Mouse (Mus musculus) midbrain, embryonic 12.5 days (tissue): ENCODE data around the gene Pih1d1. TPM values are rescaled to one million over a fixed set of nuclear protein-coding genes. Genes with fewer than 3 reads are reported as not detected.
"Not testable (repeated sequence)": the region's sequence is repeated elsewhere in the genome, so short reads cannot be mapped to it uniquely, and the experiment has no call there.

Experiments used
- ATAC-seq: fragments of 200-750 bp; cut with Nextera tagmentation; 2 replicates; pipeline ENCODE4 v1.8.0; 2017; ENCODE audit warnings: low read depth, moderate TSS enrichment, moderate library complexity; ENCODE audit not compliant: low FRiP score
- H3K27ac ChIP-seq: fragments of 300-500 bp; sonication (generic); replicated peaks from 2 replicates; pipeline ENCODE4 v1.5.1; 2016; ENCODE audit warnings: mild to moderate bottlenecking
- H3K27me3 ChIP-seq: fragments of 300-500 bp; sonication (generic); 2 replicates; pipeline ENCODE4 v1.6.1; 2016; ENCODE audit warnings: mild to moderate bottlenecking
- H3K36me3 ChIP-seq: fragments of 300-500 bp; sonication (generic); 2 replicates; pipeline ENCODE4 v1.6.1; 2016
- H3K4me1 ChIP-seq: fragments of 300-500 bp; sonication (generic); 2 replicates; pipeline ENCODE4 v1.6.1; 2016
- H3K4me2 ChIP-seq: fragments of 300-500 bp; sonication (generic); replicated peaks from 2 replicates; pipeline ENCODE4 v1.6.1; 2016; ENCODE audit warnings: mild to moderate bottlenecking, moderate library complexity
- H3K4me3 ChIP-seq: fragments of 300-500 bp; sonication (generic); 2 replicates; pipeline ENCODE4 v1.5.1; 2016; ENCODE audit warnings: mild to moderate bottlenecking
- H3K9ac ChIP-seq: fragments of 300-500 bp; sonication (generic); replicated peaks from 2 replicates; pipeline ENCODE4 v1.6.1; 2016; ENCODE audit warnings: mild to moderate bottlenecking, moderate library complexity
- H3K9me3 ChIP-seq: fragments of 300-500 bp; sonication (generic); 2 replicates; pipeline ENCODE4 v1.6.1; 2016; ENCODE audit warnings: mild to moderate bottlenecking
- WGBS: fragments of 180-500 bp; shearing (Covaris S2); methylation state at CpG from one replicate; pipeline ENCODE4 v1.1.7; 2016; 5-methylcytosine and 5-hydroxymethylcytosine counted together
- polyA plus RNA-seq: library from polyadenylated mRNA; unstranded; fragments of >200 nt; fragmentation: Nextera tagmentation; extraction: Ambion mirVana; gene quantifications from 2 replicates; pipeline ENCODE4 v1.2.1, GENCODE M21; 2016

The Pih1d1 gene
- polyA plus RNA-seq, 1 experiment from 2014 or later: 103 TPM

DNA sequence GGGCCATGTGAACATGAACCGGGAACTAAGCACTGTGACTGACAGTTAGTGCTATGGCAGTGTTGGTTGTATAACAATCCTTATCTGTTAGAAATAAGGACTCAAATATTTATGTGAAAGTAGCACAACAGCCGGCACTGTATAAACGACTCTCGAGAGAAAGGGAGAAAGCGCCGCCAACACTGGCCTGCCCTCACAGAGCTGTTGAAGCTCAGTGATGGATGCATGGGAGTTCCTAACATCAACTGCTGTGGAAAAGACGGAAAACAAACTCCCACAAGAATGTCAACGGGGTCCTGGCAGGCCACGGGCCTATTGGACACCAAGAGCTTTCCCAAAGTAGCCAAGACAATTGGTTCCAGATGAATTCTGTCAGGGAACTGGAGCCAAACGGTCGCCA, 2.8 kb upstream of the Pih1d1 start:
- H3K4me2 ChIP-seq: no peak overlapping the region
- H3K27ac ChIP-seq: no peak overlapping the region; the same call in 1 of the 2 replicates
- 68% methylated on average over 11 of the region's 11 CpGs for WGBS
- H3K36me3 ChIP-seq: no peaks in the 10 kb centered on the region
- no peak overlapping the region for H3K9ac ChIP-seq
- no peaks in the 10 kb centered on the region for H3K27me3 ChIP-seq
- H3K4me3 ChIP-seq: no peak overlapping the region
- ATAC-seq: no peak
- peaks cover 22% of the 10 kb centered on the region for H3K4me1 ChIP-seq
- no peaks in the 10 kb centered on the region for H3K9me3 ChIP-seq

DNA sequence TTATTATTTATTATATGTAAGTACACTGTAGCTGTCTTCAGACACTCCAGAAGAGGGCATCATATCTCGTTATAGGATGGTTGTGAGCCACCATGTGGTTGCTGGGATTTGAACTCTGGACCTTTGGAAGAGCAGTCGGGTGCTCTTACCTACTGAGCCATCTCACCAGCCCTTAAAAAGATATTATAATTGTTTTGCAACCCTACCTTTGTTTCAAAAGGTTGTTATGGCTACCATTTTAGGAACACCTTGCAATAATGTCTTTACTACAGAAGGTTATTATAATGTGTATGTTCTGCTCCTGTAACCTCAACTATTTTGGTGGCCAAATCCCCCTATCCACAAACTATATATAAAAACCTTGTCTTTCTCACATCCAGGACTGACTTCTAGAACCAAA, 1.1 kb upstream of the Pih1d1 start:
- ATAC-seq, H3K27me3 ChIP-seq, H3K4me3 ChIP-seq, H3K27ac ChIP-seq, H3K9me3 ChIP-seq, H3K36me3 ChIP-seq, H3K9ac ChIP-seq: not testable (repeated sequence)
- Histone ChIP-seq H3K4me2 (peak overlapping the region; percentile 78; the same call in 1 of the 2 replicates), H3K4me1 (peaks cover 22% of the 10 kb centered on the region)
- WGBS: 92% methylated on average over 2 of the region's 2 CpGs

DNA sequence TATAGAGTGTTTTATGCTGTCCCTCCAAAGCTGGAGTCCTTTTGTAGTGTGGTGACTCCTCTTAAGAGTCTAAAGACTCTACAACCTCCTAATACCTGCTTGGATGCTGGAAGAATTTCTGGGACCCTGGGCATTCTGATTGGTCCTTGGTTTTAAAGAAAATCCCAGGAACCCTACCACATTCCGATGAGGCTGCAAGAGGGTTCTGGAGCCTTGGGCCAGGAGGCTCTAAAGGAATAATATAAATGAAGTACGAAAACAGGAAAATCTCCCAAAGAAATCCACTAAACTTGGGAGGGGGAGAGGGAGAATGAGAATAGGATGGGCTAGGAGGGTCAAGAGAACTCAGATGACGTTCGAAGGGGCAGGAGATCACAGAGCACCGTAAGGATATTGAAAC, 517 bp upstream of the Pih1d1 start:
- WGBS: 6% methylated on average over 5 of the region's 5 CpGs
- H3K27me3 ChIP-seq: no peaks in the 10 kb centered on the region
- ATAC-seq: no peak

DNA sequence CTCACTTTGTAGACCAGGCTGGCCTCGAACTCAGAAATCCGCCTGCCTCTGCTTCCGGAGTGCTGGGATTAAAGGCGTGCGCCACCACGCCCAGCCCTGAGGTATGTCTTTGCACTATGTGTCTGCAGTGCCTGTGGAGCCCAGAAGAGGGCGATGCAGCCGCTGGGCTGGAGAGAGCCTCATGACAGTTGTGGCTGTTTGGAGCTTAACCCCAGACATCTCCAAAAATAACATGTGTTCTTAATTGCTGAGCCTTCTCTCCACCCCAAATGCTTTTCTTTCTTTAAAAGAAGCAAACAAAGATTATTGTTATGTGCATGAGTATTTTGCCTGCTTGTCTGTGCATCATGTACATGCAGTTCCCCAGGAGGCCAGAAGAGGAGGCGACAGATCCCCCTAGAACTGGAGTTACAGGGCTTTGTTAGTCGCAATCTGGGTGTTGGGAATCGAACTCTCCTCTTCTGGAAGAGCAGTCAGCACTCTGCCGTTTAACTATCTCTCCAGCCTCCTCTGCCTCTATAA, 951 bp downstream of the Pih1d1 start:
- peaks cover 19% of the 10 kb centered on the region for H3K4me1 ChIP-seq
- H3K27me3 ChIP-seq: no peaks in the 10 kb centered on the region
- H3K4me2 ChIP-seq: peak overlapping the region; percentile 78
- H3K27ac ChIP-seq: 0 out of 2 replicates have a peak overlapping the region, but pooled peaks have one; percentile 93
- no peak for ATAC-seq
- H3K36me3 ChIP-seq: peaks cover 17% of the 10 kb centered on the region
- H3K4me3 ChIP-seq: peak overlapping the region; percentile 69
- 77% methylated on average over 12 of the region's 12 CpGs for WGBS
- no peaks in the 10 kb centered on the region for H3K9me3 ChIP-seq
- no peak overlapping the region for H3K9ac ChIP-seq

More for the DNA sequence above, 517 bp upstream of the Pih1d1 start:
- H3K36me3 ChIP-seq: 0 out of 2 replicates have a peak, but pooled peaks cover 8% of the 10 kb centered on the region
- no peaks in the 10 kb centered on the region for H3K9me3 ChIP-seq
- H3K9ac ChIP-seq: peak overlapping the region; percentile 86
- H3K4me1 ChIP-seq: peaks cover 22% of the 10 kb centered on the region
- H3K27ac ChIP-seq: peak overlapping the region; percentile 93
- peak overlapping the region; percentile 69 for H3K4me3 ChIP-seq
- peak overlapping the region; percentile 78 for H3K4me2 ChIP-seq

DNA sequence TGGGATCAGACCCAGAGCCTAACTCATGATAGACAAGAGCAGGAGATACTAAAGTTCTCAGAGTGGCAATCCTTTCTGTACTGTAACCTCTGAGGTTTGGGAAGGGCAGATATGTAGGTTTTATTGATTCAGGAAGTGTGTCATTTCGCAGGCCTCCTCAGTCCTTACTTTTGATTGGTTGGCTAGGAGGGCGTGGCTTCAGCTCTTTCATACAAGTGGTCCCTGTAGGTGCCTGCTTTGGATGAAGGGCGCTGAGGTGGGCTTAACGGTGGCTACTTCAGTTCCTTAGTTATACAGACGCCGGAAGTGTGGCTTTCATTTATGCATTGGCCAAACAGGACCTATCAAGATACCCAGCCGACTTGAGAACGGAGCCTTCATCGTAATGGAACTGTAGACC, 1.5 kb downstream of the Pih1d1 start:
- H3K9me3 ChIP-seq: no peaks in the 10 kb centered on the region
- peaks cover 17% of the 10 kb centered on the region for H3K4me1 ChIP-seq
- H3K27me3 ChIP-seq: no peaks in the 10 kb centered on the region
- no peak overlapping the region for H3K9ac ChIP-seq
- no peak overlapping the region for H3K4me3 ChIP-seq
- H3K4me2 ChIP-seq: no peak overlapping the region
- H3K27ac ChIP-seq: no peak overlapping the region
- H3K36me3 ChIP-seq: peaks cover 17% of the 10 kb centered on the region
- no peak for ATAC-seq
- WGBS: 87% methylated on average over 9 of the region's 9 CpGs

DNA sequence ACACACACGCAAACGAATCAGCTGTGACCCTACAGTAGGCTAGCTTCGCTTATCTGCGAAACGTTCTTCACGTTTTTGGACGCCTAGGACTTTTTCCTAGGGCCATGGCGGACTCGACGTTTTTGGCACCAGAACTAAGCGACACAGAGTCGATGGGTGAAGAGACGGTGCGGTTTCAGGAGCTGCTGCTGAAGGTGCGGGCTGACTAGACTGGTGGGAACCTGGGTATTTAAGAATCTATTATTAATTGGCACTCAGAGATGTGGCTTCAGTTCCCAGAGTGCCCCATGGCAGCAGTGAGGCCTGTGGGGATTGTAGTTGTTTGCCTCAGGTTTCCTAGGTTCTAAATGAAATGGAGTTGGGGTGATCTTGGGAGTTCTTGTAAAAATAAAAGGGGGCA, 2.1 kb downstream of the Pih1d1 start:
- Histone ChIP-seq H3K27ac (no peak overlapping the region), H3K27me3 (no peaks in the 10 kb centered on the region), H3K4me3 (no peak overlapping the region), H3K9ac (0 out of 2 replicates have a peak overlapping the region, but pooled peaks have one; percentile 17), H3K4me1 (peaks cover 13% of the 10 kb centered on the region), H3K4me2 (no peak overlapping the region), H3K36me3 (peaks cover 17% of the 10 kb centered on the region), H3K9me3 (no peaks in the 10 kb centered on the region)
- WGBS: 96% methylated on average over 15 of the region's 15 CpGs
- ATAC-seq: no peak

DNA sequence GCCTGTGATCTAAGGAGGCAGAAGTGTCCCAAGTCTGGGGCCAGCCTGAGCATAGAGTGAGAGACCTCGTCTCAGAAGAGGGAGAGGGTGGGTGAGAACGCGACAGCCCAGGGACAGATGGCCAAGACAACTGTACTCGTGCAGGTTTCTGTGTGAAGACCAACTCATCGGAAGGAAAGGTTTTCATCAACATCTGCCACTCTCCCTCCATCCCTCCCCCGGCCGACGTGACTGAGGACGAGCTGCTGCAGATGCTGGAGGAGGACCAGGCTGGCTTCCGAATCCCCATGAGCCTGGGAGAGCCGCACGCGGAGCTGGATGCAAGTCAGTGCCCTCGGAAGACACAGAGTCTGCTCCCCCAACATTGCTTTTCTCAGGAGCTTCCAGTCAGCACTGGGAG, 3.4 kb downstream of the Pih1d1 start:
- WGBS: 88% methylated on average over 14 of the region's 14 CpGs
- peaks cover 17% of the 10 kb centered on the region for H3K36me3 ChIP-seq
- no peak overlapping the region for H3K27ac ChIP-seq
- no peak overlapping the region; the same call in 1 of the 2 replicates for H3K9ac ChIP-seq
- H3K4me1 ChIP-seq: peaks cover 21% of the 10 kb centered on the region
- no peaks in the 10 kb centered on the region for H3K9me3 ChIP-seq
- H3K4me3 ChIP-seq: no peak overlapping the region
- ATAC-seq: no peak
- H3K27me3 ChIP-seq: peaks cover 1% of the 10 kb centered on the region
- H3K4me2 ChIP-seq: no peak overlapping the region

DNA sequence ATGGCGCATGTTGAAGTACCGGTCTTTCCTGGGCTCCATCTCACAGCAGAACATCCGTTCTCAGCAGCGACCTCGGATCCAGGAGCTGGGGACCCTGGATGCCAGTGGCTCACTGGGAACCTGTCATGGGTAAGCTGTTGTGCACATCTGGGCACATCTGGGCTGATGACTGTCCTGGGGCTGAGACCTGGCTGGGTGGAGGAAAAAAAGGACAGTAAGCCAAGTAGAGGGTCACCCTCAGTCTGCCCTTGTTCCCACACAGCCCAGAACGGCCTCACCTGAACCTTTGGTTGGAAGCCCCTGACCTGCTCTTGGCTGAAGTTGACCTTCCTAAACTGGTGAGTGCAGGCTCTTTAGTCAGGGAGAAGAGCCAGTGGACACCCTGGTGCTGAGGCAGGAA, 4.9 kb downstream of the Pih1d1 start:
- ATAC-seq: no peak
- no peaks in the 10 kb centered on the region for H3K9me3 ChIP-seq
- no peak overlapping the region for H3K4me2 ChIP-seq
- H3K4me1 ChIP-seq: peaks cover 22% of the 10 kb centered on the region
- peaks cover 17% of the 10 kb centered on the region for H3K36me3 ChIP-seq
- no peak overlapping the region for H3K9ac ChIP-seq
- 92% methylated on average over 6 of the region's 6 CpGs for WGBS
- peaks cover 17% of the 10 kb centered on the region for H3K27me3 ChIP-seq
- H3K27ac ChIP-seq: no peak overlapping the region
- no peak overlapping the region for H3K4me3 ChIP-seq

DNA sequence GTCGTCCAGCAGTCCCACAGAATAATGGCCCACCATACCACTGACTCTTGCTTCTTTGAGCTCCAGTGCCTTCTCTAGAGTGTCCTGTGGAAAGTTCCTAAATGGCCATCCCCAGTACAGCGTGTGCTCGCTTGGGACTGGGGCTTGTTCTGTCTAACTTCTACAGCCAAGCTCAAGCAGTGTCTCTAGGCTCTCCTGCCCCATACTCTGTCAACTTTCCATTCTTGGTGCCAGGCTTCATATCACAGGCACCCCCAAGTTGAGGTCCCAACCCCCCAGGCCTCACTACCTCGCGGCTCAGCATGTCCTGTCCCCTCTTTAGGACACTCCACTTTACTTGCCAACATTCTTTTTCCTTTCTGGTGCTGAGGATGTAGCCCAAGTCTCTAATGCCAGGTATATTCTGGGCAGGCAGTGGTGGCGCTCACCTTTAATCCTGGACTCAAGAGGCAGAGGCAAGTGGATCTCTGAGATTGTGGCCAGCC, 6.3 kb downstream of the Pih1d1 start:
- H3K27me3 ChIP-seq: peaks cover 30% of the 10 kb centered on the region
- H3K36me3 ChIP-seq: peaks cover 17% of the 10 kb centered on the region
- H3K27ac ChIP-seq: no peak overlapping the region
- no peak overlapping the region for H3K4me2 ChIP-seq
- no peaks in the 10 kb centered on the region for H3K9me3 ChIP-seq
- 97% methylated on average over 6 of the region's 6 CpGs for WGBS
- ATAC-seq: no peak
- no peak overlapping the region for H3K9ac ChIP-seq
- H3K4me3 ChIP-seq: no peak overlapping the region
- H3K4me1 ChIP-seq: peaks cover 20% of the 10 kb centered on the region

DNA sequence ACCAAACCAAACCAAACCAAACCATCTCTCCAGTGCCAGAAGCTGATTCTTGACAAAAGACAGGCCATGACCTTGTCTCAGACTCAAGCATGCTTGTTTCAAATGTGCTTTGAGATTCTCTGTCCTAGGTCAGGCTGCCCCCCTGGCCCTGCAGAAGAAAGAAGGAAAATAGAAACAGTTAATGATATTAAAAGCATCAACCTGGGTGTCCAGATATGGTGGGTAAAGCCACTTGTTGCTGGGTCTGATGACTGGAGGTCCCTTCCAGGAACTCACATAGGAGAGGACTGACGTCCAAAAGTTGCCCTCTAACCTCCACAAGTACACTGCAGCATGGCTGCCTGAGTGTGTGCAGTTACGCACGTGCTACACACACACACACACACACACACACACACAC, 6.8 kb downstream of the Pih1d1 start:
- Histone ChIP-seq H3K4me3 (no peak overlapping the region), H3K27me3 (peaks cover 36% of the 10 kb centered on the region), H3K27ac (no peak overlapping the region), H3K4me2 (no peak overlapping the region), H3K36me3 (peaks cover 17% of the 10 kb centered on the region), H3K4me1 (peaks cover 20% of the 10 kb centered on the region), H3K9me3 (no peaks in the 10 kb centered on the region), H3K9ac (no peak overlapping the region)
- 93% methylated on average over 3 of the region's 3 CpGs for WGBS
- ATAC-seq: no peak

DNA sequence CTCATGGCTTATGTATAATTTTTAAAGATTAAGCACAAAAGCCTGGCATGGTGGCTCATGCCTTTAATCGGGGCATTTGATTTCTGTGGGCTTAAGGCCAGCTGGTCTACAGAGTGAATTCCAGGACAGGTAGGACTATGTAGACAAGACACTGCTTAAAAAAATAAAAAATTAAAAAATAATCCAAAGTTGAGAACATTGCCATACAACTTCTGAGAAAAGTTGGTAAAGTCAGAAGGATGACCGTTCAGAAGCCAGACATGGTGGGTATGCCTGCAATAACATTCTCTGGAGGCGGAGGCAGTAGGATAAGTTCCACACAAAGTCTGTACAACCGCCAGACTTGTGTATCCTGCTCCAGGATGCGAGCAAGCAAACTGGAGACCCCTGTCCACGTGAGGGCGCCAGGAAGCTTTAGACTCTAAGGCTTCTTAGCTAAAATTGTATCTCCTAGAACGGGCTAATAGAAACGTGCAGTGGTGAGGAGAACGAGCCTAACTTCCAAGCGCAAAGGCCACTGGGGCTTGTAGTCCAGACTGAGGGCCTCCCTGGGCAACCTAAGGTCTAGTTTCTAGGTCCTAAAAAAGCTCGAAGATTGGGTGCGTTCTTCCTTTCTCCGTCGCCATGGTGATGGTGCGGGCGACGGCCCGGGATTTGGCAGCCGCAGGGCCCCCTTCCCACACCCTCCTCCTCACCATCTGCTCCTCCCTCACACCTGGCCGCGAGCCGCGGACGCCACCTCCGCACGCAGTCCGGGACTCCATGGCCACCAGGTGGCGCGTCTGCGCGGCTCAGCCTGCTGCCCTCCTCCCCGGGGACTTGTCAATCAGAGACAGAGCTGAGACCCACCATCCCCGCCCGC, 7.7 kb downstream of the Pih1d1 start:
- Histone ChIP-seq H3K9me3 (no peaks in the 10 kb centered on the region), H3K27me3 (peaks cover 45% of the 10 kb centered on the region), H3K4me2 (peak overlapping the region; percentile 62), H3K27ac (no peak overlapping the region), H3K36me3 (peaks cover 17% of the 10 kb centered on the region), H3K9ac (peak overlapping the region; percentile 7; the same call in 1 of the 2 replicates), H3K4me3 (peak overlapping the region; percentile 34), H3K4me1 (peaks cover 20% of the 10 kb centered on the region)
- ATAC-seq: peak; percentile 87
- 5% methylated on average over 35 of the region's 35 CpGs for WGBS

DNA sequence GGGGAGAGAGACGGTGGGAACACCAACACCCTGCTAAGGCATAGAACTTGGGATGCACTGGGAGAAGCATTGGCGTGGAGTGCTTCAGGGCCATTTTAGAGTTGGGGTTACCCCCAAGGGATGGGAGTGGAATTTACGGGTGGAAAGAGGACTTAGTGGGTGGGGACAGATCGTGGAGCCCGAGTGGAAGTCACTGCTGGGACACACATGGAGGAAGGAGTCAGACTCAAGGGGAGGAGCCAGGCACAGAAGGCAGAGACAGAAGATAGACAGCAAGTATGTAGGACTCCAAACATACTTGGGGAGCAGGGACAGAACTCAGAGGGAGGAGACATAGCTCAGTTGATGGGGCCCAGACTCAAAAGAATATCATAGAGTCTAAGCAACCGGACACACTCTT, 8.4 kb downstream of the Pih1d1 start:
- Histone ChIP-seq H3K9me3 (no peaks in the 10 kb centered on the region), H3K4me3 (peak overlapping the region; percentile 34), H3K36me3 (peaks cover 17% of the 10 kb centered on the region), H3K27me3 (peaks cover 52% of the 10 kb centered on the region), H3K9ac (0 out of 2 replicates have a peak overlapping the region, but pooled peaks have one; percentile 7), H3K4me2 (peak overlapping the region; percentile 62), H3K4me1 (peaks cover 20% of the 10 kb centered on the region), H3K27ac (no peak overlapping the region)
- 23% methylated on average over 6 of the region's 6 CpGs for WGBS
- no peak for ATAC-seq
